Mouse (Mus musculus): ENCODE results near the gene Pdzrn4. TPM values are rescaled to one million over a fixed set of nuclear protein-coding genes. Genes with fewer than 3 reads are reported as not detected.

The Pdzrn4 gene
- polyA plus RNA-seq, 1 experiment, result 0.28 TPM

DNA sequence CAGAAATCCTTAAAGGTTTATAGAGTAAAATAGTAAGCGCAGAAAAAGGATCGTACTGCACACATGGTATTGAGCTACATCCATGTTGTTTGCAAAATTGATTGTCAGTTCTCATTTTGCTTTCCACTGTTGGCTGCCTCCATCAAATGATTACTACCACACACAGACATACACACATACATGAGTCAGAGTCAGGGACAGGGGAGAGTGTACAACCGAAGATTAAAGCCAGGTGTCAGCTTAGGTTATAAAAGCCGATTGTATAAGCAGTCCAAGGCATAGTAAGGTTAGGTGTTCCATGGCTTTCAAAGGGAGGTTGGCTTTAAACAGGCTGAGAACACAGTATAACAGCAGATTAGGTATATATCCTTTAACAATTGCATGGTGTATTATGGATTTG is 343.2 kb downstream of the Pdzrn4 start:
- no peak for DNase-seq (ENCODE audit: low read depth)

- no peak for DNase-seq (ENCODE audit: low read depth)
Measured at GRCm38 (mm10) chr15:92743624-92744023, 346.9 kb downstream of the Pdzrn4 start.

DNA sequence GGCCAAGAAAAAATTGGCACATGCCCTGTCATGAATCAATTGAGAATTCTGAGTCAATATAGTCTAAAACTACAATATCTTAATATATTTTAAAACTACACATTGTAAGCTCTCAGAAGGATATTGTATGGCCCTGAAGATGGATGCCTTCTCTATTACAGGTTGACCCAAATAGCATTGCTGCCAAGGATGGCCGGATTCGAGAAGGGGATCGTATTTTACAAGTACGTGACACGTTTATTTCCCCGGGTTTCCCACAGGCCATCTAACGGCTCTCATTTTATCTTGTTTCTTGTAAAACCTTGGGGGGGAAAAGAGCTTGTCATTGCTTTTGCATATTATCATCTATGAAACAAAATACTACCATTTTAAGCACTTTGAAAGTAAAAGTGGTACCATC is 349.4 kb downstream of the Pdzrn4 start:
- no peak for DNase-seq (ENCODE audit: low read depth)

DNA sequence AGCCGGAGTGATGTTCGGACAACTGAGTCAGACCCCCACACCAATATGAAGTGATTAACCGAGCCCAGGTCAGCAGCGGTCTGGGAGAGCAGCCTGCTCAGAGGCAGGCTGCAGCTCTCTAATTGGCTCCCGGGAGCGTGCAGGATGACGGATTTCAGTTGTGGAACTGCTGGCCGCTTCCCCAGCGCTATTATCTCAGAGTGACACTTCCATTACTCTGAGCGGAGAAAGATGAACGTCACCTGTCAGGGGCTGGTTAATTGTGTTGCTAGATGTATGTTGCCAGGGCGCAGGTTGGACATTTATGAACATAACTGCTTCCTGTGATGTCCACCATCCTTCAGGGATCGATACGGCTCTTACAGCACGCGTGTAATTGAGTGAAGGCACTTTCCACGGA is 355.5 kb downstream of the Pdzrn4 start:
- no peak for DNase-seq (ENCODE audit: low read depth)

- DNase-seq (ENCODE audit: low read depth), result no peak
Measured at GRCm38 (mm10) chr15:92752578-92752977, 355.9 kb downstream of the Pdzrn4 start.

- no peak for DNase-seq (ENCODE audit: low read depth)
Measured at GRCm38 (mm10) chr15:92757085-92757903, 360.6 kb downstream of the Pdzrn4 start.

DNA sequence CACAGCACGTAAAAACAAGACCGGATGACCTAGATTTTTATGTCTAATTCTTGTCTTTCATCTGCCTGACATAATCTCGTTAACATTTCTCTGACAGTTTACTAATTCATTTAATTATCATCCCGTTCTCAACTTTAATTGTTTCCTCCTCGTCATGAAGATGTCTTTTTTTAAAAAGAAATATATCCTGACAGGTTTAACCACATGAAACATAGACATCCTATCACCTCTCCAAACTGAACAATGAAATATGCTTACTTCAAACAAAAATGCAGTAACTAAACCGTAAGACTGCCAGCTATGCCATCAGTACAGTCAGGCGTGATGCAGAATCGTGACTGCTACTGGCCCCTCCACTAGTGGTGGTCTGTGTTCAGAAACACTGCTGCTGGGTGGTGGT is 362.3 kb downstream of the Pdzrn4 start:
- no peak for DNase-seq (ENCODE audit: low read depth)

GRCm38 (mm10) chr15:92763303-92763702 is 366.6 kb downstream of the Pdzrn4 start:
- no peak for DNase-seq (ENCODE audit: low read depth)

DNA sequence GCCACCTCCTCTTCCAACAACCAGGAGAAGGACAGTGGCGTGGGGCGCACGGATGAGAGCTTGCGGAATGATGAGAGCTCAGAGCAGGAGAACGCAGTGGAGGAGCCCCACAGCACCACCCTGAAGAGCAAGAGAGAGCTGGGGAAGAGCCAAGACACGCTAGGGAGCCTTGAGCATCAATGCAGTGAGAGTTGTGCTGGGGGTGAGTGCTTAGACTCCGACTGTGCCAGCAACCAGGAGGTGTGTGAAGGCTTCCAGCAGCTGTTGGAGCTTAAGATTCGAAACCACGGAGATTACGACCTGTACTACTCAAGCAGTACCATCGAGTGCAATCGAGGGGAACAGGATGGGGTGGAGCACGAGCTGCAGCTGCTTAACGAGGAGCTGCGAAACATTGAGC is 372.9 kb downstream of the Pdzrn4 start:
- no peak for DNase-seq (ENCODE audit: low read depth)

GRCm38 (mm10) chr15:92788036-92788435 is 391.4 kb downstream of the Pdzrn4 start:
- no peak for DNase-seq (ENCODE audit: low read depth)

DNA sequence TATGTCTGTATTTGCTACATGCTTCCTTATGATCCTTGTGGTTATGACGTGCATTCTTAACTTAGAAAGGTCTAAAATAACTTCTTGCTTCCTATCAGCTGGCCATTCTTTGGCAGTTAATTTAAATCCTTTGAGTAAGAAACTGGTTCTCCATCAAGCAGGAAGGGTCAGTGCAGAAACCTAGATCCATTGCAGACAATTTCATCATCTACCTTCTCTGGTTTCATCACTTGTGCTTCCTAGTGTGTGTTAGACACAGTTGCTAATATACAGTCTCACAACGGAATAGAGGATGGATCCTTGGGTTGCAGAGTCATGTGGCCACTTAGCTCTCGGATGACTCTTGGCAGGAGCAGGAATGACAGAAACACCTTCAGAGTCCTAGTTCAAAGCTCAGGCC is 397.6 kb downstream of the Pdzrn4 start:
- DNase-seq (ENCODE audit: low read depth), result no peak

DNA sequence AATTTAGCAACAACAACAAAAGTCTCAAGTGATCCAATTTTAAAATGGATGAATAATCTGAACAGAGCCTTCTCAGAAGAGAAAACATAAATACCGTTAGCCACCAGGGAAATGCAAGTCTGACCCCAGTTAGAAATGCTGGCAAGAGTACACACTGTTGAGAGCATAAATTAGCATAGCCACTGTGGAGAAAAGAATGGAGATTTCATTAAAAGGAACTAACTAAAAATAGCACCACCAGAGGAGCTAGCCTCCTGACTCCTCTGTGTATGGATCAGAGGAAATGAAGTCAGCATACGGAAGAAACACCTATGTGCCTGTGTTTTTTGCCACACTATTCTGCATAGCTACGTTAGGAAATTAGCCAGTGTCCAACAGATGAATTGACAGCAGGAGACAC is 409.3 kb downstream of the Pdzrn4 start:
- no peak for DNase-seq (ENCODE audit: low read depth)

GRCm38 (mm10) chr15:92806352-92806751 is 409.7 kb downstream of the Pdzrn4 start:
- no peak for DNase-seq (ENCODE audit: low read depth)
